Mouse (Mus musculus) thymus, adult 18-20 months (tissue): ENCODE data around the gene Vars.
"Not testable (repeated sequence)": the region's sequence is repeated elsewhere in the genome, so short reads cannot be mapped to it uniquely, and the experiment has no call there.

ENCODE experiments used
- DNase-seq, 2 experiments: peaks; one replicate each; pipeline ENCODE4 v3.0.0; 2022; ENCODE audit warnings: mixed read lengths in 2 of 2

The Vars gene

DNA sequence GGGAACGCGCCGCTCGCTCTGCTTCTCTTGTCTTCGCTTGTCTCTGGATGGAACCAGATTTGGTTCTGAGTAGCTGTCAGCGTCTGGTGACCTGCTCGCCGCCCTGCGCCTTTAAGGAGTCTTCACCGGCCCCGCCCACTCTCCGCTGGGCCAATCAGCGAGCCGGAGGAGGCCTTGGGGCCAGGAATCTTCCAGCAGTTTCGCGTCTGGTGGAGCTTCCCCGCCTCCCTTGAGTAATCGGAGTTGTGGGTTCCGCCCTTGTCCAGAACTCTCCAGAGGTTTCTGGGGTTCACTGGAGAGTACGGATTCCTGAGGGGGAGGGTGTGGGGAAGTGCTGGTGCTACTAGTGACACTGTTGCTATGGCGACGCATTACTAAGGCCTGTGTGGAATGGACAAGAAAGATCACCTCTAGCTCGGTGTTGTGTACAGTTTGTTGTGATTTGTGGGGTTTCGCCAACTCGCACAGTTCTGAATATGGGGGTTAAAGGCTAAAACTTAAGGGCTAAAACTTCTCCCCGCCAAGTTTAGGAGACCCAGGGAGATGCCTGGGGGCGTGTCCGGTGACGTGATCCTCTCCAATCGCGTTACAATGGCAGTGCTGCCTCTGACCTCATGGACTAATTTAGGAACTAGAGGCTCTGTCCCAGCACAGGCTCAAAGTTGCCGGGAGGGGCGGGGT is 28.6 kb upstream of the Vars start, which contains the start of the genes Hspa1a and Hspa1l:
Gene Hspa1a, minus strand, starts transcription at position 88 of the 681 bp plus-strand sequence.
Gene Hspa1l, plus strand, starts transcription at position 635 of the 681 bp plus-strand sequence.
- DNase-seq: peak; percentile 50 to 65

DNA sequence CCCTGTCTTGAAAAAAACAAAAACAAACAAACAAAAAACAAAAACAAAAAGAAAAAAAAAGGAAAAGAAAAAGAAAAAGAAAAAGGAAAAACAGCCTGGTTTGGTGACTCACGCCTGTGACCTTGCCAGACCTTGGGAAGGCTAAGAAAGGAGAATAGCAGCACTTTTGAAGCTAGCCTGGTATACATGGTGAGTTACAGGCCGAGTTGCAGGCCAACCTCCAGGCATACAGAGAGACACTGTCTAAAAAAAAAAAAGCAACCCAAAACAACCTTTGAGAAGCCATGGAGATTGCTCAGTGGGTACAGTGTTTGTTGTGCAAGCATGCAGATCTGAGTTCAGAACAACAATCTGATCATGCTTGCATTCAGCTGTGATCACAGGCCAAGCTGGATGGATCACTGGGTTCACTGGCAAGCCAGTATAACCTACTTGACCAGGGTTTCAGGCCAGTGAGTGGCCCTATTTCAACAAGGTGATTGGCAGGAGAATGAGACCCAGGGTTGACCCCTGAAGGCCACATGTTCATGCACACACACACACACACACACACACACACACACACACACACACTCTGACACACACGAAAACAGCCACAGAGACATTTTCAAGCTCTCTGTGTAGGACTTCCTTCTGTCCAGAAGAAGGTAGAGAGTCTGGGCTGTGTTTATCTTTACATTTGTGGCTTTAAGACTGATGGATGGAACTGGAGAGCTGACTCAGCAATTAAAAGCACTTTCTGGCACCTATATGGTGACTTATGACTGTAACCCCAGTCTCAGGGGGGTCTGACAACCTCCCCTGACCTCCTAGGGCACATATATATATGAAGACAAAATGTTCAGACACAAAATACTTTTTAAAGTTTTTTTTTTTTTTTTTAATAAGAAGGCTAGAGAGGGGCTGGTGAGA is 24.9 kb upstream of the Vars start:
- no peak for DNase-seq

DNA sequence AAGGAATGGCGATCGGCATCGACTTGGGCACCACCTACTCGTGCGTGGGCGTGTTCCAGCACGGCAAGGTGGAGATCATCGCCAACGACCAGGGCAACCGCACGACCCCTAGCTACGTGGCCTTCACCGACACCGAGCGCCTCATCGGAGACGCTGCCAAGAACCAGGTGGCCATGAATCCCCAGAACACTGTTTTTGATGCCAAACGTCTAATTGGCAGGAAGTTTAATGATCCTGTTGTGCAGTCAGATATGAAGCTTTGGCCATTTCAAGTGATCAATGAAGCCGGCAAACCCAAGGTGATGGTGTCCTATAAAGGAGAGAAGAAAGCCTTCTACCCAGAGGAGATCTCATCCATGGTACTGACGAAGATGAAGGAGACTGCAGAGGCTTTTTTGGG is 23.8 kb upstream of the Vars start:
- DNase-seq: no peak

DNA sequence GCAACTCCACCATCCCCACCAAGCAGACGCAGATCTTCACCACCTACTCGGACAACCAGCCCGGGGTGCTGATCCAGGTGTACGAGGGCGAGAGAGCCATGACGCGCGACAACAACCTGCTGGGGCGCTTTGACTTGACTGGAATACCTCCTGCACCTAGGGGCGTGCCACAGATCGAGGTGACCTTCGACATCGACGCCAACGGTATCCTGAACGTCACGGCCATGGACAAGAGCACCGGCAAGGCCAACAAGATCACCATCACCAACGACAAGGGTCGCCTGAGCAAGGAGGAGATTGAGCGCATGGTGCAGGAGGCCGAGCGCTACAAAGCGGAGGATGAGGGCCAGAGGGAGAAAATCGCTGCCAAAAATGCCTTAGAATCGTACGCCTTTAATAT is 22.5 kb upstream of the Vars start:
- no peak for DNase-seq

DNA sequence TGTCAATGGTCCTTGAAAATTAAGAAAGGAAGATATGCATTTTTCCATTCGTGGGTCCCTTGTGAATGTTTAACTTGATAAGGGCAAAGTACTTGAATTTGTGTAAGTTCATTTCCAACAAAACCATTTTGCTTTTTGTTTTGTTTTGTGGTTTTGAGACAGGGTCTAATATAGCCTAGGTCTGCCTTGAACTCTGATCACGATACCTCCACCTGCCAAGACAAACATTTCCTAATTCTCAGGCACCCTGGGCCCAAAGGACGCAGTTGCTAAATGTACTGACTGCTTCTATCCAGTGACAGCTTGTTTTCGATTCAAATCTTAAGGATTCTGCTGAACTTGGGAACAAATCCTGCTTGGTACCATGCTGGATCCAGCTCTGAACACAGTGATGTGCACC is 21.2 kb upstream of the Vars start:
- DNase-seq: no peak

DNA sequence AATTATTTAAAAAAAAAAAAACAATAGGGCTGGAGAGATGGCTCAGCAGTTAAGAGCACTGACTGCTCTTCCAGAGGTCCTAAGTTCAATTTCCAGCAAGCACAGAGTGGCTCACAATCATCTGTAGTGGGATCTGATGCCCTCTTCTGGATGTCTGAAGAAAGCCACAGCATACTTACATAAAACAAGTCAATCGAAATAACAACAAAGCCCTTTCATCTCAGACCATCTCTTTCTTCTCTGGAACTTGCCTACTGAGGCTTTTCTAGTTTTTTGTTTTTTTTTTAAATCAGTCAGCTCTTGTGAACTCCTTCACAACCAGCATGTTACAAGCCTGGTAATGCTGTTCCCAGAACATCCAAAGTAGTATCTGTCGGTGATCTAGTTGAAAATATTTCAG is 20.1 kb upstream of the Vars start:
- no peak for DNase-seq

DNA sequence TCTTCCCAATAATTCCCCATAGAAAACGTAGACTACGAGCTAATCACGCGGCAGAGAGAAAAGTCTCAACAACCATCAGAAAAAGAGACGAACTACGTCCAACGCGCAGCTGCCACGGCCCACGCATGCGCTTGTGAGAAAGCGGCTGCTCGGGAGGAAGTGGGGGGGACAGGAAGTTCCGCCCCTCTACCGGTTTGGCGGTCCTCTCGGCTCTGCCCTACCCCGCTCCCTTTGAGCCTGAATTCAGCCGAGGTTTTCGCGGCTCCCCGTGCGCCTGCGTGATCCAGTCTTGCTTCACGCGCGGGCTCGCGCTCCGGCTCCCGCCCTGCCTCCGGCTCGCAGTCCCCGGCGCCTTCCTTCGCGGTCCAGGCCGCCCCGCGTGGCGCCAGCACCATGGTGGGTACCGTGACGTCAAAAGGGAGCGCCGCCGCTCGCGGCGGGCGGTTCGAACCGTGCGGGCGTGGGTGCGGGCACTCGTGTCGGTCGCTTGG is 19.1 kb upstream of the Vars start, which contains the start of gene Lsm2:
Gene Lsm2, plus strand, starts transcription at position 173 of the 491 bp plus-strand sequence.
- DNase-seq: peak; percentile 84 to 90

DNA sequence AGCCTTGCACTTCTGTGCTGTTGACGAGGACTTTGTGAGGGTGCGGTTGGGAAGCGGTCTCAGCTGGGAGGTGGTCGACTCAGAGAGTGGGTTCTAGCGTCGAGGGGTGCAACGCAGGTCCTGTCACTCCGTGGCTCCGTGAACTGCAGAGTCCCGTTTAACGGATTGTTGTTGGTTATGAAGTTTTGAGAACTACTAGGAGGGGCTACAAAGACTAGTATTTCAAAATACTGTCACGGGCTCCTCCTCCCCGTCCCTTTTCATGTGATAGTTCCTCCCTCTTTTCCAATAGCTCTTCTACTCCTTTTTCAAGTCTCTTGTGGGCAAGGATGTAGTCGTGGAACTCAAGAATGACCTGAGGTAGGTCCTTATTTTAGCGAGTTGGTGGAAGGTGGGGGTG is 18.5 kb upstream of the Vars start:
- DNase-seq: no peak

DNA sequence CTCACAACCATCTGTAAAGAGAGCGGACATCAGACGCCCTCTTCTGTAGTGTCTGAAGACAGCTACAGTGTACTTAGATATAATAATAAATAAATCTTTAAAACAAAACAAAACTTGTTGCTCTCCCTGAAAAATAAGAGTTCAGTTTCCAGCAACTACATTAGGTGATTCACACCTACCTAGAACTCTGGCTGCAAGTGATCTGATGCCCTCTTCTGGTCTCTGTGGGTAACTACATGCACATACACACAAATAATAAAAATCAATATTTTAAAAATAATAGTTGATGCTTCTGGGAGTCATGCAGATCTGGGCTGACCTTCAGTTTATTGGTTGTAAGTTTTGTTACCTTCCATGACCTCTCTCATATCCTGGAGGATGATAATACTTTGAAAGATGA is 16.6 kb upstream of the Vars start:
- no peak for DNase-seq

DNA sequence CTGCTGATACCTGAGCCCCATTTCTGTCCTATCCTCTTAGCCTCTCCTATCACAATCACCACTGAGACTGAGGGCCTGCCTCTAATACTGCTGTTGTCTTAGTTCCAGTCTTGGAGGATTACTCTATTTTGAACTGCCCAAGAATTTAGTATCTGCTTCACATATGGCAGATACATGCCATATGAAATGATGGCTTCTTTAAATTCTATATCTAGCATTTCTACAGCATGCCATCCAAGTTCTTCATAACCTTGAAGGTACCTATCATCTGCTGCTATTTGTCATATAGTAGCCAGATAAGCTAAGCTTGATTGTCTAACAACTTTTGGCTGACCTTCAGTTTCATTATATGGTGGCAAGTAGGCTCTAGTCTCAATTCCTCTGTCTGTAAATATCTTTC is 6.0 kb upstream of the Vars start:
- DNase-seq: no peak

DNA sequence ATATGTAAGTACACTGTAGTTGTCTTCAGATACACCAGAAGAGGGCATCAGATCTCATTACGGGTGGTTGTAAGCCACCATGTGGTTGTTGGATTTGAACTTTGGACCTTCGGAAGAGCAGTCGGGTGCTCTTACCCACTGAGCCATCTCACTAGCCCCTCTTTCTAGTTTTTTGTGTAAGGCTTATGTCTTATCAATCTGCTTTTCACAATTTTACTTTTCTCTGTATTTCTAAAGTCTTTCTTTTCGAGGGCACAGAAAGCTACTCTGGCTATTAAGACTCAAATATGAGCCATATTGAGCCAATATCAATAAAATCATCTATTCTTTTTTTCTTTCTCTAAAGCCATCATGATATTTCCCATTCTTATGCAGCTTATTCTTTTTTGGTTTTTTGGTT is 5.6 kb upstream of the Vars start:
- not testable (repeated sequence) for DNase-seq

DNA sequence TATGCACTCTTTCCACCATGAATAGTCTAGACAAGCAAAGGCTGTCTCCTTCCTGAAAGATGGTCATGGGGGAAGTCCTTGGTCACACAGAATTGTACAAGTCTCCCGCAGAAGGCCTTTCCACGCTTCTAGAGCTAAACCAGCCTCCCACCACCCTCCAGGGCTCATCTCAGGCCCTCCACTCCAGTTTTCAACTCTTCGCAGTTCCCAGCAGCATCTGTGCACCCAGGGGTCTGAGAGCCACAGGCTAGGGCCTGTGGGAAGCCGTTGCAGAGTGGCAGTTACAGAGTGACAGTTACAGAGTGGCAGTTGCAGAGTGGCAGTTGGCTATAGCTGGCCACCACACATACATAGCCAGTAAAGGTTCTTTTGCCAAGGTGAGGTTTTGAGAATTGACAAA is 4.9 kb upstream of the Vars start:
- not testable (repeated sequence) for DNase-seq

DNA sequence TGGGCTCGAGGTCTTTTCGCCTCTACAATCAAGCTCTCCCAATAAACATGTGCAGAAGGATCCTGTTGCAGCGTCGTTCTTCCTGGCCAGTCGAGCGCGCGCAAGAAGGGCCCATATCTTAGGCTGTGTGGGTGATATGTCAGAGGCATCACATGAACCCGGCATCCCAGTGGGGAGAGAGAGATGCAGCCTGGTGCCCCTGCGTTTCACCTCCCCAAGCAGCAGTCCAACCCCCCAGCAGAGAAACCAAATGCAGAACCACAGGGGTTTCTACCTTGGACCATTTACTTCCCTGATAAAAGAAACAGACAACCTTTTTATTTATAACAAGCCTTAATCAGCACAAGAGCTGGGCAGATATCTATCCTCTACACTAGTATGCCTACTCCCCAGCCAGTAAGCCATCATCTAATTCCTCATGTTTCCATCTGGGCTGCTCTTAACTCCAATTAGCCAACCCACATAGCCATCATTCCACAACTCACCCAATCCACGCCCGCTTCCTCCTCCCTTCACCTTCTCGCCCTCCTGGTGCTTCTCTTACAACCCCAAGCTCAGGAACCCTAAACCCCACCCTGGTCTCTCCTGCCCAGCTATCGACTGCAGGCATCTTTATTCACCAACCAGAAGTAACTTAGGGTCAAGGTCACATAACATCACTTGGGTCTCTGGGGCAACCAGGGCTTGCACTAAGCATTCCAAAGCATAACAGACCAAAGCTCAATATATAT is 4.2 kb upstream of the Vars start:
- no peak for DNase-seq

DNA sequence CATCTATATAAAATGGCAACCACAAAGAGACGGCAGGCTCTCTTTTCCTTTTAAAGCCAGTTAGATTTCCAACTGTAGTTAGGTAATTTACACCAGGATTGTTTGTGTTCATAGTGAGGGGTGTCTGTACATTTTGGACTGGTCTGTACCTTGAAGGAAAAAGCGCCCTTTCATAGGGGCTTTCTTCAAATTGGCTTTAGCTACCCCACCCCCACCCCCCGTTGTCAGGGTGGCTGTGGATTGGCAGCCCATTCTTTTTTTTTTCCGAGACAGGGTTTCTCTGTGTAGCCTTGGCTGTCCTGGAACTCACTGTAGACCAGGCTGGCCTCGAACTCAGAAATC is 3.7 kb upstream of the Vars start:
- DNase-seq: no peak

DNA sequence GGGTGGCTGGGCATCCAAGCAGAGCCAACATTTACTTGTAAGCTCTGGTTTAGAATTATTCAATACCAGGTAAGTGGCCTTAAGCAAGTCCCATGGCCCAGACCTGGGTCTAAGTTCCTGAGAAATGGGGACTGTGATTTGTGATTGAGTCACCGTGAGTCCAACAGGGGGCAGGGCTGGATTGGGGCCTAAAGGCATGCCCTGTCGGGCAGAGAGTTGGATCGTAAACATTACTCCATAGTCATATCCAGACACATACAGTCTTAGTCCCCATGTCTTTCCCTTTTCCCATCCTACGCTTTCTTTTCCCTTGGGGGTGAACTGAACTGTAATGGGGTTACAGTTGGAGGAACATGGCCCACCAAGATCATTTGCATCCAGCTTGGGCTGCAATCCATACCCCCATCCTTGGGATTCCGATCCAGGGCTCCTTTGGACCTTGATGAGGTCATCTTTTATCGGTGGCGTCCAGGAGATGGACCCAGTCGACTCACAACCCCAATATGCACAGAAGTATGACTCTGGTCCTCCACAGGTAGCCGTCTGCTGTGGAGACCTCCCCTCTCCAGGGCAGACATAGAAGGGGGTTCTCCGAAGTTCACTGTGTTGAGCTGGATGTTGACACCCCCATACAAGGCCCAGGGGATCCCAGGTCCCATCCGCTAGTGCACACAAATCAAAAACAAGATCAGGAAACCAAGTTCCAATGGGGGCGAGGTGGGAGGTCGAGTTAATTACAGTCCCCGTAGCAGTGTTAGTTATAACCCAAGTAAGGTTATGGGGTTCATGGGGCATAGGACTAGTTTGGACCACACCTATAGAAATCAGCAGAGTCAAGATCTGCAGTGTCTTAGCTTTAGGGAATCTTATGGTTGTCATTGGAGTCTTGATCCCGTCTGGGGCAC is 2.0 kb upstream of the Vars start:
- DNase-seq: no peak

DNA sequence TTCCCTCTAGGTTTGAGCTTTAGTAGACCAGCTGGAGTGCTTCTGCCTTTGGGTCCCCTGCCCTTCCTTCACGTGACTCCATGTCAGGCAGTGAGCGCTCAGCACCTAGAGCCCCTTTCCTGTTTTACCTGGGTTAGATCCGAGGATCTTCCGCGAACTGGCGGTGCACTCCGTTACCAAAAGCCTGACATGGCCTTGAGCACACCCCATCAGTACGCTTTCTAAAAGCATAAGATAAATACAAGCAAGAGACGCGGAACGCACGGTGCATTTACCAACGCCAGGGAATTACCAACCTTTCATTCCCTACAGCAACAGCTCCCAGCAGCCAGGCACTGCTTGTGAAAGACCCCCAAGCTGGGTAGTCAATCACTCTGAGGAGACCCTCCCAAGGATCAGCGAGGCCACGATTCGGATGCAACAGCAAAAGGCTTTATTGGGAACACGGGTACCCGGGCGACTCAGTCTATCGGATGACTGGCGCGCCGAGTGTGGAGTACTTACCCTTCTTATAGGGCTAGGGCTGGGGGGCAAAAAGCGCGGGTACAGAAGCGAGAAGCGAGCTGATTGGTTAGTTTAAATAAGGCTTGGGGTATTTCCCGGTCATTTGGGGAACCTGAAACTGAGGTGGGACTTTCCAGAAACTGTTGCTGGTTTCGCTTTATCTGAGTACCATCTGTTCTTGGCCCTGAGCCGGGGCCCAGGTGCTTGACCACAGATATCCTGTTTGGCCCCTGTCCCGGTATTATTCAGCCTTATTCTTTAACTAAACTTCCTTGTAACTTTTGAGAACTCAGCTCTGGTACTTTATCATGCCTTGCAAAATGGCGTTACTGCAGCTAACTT is 693 bp upstream of the Vars start:
- DNase-seq: not testable (repeated sequence)

DNA sequence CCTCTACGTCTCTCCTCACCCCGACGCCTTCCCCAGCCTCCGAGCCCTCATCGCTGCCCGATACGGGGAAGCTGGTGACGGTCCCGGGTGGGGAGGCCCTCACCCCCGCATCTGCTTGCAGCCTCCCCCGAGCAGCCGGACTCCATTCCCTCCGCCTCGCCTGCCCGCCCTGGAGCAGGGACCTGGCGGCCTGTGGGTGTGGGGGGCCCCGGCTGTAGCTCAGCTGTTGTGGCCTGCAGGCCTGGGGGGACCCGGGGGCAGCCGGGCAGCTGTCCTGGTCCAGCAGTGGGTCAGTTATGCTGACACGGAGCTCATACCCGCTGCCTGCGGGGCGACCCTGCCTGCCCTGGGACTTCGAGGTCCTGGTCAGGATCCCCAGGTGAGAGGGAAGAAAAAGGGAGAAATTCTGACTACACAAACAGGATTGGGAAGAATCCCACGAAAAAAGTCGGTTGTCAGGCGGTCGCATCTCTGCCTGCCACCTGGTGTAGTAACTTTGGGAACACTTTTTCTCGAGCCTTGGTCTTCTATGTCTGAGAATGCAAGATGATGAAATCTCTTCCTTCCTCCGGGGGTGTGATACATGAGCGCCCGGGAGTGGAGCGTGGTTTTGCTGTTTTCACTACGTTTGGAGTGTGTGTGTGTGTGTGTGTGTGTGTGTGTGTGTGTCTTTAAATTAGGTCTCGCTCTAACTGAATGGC is 815 bp downstream of the Vars start:
- no peak for DNase-seq

DNA sequence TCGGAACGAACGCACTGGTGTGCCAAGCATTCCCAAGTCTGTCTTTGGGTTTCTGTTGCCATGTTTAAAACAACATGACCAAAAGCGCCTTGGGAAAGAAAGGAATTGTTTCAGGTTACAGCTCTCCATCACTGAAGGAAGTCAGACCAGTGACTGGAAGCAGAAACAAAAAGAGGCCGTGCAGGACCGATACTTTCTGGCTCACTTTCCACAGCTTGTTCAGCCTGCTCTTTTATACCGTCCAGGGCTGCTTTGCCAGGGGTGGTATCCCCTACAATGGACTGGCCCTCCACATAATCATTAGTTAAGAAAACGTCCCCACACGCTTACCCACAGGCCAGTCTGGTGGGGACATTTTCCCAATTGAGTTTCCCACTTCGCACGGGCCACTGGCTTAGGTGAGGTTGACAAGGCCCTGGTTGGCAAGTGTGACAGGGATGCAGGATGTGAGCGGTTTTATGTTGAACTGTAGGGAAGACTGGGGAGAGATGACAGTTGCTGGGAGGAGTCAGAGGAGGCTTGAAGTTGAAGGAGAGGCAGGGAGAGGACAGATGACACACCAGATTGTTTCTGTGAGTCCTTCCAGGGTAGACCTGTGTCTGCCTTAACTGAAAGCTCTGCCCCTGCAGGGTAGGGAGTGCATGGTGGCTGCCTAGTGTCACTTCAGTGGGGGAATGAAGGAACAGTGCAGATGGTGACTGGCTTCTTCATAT is 1.5 kb downstream of the Vars start:
- DNase-seq: no peak

DNA sequence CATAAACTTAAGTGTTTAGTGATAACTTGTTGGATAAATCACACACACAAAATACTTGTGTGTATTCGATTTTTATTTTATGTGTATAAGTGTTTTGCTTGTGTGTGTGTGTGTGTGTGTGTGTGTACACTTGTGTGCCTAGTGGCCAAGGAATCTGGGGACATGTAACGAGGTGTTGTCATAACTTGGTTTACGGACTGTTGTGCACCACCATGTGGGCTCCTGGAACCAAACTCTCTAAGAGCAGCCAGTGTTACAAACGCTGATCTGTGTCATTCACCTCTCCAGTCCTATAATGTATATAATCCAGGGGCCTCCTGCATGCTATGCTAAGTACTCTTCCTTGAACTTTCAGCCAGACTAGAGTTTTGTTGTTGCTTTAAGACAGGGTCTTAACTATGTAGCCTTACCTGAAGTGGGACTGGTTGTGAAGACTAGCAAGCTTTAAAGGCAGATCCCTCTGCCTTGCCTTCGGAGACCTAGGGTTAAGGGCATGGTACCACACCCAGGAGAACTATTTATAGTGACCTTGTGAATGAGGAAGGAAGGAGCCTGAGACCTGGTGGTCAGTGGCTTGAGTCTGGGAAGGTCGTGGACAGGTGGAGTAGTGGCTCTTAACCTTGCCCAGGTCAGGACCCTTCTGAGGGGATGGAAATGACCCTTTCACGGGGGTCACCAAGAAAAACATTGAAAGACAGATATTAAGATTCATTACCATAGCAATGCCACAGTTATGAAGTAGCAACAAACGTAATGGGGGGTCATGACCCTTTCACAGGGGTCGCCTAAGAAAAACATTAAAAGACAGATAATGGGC is 2.4 kb downstream of the Vars start:
- DNase-seq: no peak
